Mouse (Mus musculus) monocyte, adult 5-6 weeks (primary cell): ENCODE measurements around the gene Fam83e. TPM values are rescaled to one million over a fixed set of nuclear protein-coding genes. Genes with fewer than 3 reads are reported as not detected.

Experiments used
- ATAC-seq: fragments of 153-309, 156-312 bp; replicated peaks from 2 replicates; pipeline ENCODE4 v1.8.0; 2017; ENCODE audit warnings: mild to moderate bottlenecking; ENCODE audit not compliant: low TSS enrichment, insufficient number of reproducible peaks, severe bottlenecking, poor library complexity, low FRiP score
- total RNA-seq: library from RNA; stranded (forward); fragments of 200-1000, 200-491, 200-594 nt; gene quantifications from 3 replicates; pipeline ENCODE4 v1.2.3, GENCODE M21; 2017

Fam83e gene
- total RNA-seq, 1 experiment from 2014 or later: 1.4 TPM

DNA sequence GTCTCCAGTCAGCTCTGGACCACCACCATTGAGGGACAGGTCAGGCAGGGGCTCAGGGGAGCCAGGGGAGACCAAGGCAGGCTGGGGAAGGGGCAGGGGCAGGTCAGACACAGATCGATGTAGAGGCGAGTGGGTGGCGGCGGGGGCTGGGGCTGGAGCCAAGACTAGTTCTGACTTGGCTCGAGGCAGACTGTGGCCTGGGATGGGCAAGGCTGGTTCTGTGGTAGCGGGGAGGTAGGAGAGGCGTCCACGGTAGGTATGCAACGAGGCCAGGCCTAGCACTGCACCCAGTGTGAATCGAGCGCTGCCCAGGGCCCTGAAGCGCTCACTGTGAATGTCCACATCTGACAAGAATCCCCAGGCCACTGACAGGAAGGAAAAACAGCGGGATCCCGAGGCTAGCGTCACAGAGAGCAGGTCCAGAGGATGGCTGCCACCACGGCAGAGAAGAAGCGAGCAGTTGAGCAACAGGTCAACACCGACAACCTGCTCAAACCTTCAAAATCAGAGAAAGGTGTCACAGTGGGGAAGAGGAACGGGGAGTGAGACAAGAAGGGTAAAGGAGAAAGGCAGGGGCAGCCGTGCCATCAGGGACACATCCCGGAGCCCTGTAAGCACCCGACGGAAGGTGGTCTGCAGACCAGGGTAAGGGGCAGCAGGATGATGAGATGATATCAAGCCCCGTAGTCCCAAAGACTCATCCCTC is 9.5 kb upstream of the Fam83e start:
- ATAC-seq: no peak

DNA sequence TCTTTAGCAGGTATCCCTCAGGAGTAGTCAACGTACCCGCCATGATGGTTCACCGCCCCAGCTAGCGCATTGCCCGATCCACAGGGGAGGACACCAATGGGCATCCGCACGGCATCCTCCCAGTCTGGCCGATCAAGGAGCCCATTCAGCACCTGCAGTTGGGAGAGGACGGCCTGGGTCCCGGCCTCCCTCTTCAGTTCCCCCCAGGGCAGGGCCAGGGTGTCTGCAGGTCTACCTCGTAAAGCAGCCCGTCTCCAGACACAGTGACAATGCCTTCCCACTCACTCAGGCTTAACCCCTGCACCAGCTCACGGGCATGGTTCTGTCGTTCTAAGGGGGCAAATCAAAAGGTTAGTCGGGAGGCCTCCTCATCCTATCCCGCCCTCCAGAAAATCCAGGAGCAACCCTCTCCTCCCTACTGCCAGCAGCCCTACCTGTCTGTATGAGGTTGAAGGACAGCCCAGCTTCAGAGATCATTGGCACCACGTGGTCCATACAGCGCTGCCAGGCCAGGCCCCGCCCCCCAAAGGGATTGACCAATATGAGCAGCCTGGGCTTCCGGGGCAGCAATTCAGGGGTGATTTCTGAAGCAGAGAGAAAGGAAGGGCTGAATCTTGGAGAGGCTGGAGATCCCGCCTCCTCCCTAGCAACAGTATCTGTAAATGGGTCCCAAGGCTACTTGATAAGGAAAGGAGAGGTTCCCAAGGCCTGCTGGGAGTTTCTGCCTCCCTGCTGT is 8.8 kb upstream of the Fam83e start:
- ATAC-seq: no peak

DNA sequence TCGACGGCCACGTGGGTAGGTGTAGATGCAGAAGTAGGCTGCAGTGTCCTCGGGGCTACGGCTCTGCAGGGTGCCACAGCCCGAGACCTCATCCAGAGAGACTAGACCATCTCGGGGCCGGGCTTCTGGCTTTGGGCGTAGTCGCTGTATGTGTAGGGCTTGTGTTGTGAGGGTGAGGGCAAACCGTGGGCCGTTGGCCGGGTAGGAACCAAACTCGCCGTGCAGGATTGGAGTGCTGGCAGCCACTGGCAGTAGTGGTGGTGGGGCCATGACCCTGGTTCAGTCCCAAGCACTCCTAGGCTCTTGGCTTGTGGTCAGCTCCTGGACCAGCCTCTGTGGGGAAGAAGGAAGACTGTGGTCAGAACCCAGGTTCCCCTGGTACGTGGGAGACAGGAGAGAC is 7.6 kb upstream of the Fam83e start:
- no peak for ATAC-seq

DNA sequence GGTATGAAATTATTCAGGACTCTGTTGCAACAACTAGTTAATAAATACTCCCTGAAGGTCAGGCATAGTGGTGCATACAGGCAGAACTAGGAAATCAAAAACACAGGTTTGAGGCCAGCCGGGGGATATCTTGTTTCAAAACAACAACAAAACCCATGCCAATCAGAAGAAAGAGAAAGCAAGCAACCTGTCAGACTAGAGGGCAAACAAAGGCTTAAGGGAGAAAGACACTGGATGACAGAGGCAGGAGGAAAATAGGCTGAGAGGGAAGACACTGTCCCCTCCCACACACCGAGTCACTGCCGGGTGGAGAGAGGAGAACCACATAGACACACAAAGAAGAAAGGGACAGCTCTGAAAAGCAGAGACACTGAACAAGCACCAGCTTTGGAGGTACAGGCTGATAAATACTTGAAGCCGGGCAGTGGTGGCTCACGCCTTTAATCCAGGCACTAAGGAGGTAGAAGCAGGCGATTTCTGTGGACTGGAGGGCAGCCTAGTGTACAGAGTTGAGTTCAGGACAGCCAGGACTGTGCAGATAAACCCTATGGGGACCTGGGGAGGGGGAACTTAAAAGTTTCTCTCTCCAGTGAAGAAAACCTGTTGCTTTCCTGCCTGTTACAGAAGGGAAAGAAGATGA is 7.0 kb upstream of the Fam83e start:
- no peak for ATAC-seq

DNA sequence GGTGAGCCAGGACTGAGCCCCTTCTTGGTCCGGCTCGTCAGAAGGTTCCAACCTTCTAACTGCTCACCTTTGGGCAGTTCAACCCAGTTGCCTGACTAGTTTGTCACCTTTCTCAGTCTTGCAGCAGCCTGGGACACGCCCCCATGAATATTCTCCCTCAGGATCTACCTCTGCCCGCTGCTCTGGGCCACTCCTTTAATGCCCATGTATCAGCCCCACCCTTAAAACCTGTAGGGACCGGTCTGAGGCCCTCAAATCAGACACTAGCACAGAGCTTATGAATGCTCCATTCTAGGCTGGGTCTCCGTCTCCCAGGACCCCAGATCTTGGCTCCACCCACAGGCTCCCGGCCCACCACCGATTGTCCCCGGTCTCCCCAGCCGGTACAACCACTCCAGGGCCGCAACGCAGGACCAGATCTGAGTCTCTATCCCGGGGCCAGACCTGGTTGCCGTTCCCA is 6.4 kb upstream of the Fam83e start:
- ATAC-seq: no peak

DNA sequence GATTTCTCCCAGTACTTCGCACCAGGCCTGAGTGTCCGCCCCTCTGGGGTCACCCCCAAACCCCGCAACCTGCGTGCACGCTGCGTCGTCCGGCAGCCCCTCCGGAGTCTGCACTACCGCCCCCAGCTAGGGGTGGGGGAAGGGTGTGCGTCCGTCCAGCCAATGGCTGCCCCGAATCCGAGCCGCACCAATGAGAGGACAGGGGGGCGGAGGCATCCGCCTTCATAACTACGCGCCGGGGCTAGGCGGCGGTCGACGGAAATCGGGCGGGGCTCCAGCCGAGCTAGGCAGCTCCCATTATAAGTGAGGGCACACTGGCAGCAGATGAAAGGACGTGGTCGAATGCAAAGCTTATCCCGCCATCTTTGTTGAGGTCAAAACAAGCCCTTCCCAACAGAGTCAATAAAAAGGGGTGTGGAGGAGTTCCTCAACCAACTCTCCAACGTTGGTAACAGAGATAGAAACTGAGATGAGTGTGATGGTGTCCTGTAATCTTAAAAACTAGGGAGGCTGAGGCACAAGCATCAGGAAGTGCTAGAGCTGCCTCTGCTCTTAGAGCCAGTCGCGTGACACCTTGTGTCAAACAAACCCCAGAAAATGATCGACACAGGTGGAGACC is 5.8 kb upstream of the Fam83e start, which contains the start of gene Rpl18:
Gene Rpl18 (plus strand): TSS at position 368 of the 619 bp plus-strand sequence.
- peak; percentile 66 for ATAC-seq

DNA sequence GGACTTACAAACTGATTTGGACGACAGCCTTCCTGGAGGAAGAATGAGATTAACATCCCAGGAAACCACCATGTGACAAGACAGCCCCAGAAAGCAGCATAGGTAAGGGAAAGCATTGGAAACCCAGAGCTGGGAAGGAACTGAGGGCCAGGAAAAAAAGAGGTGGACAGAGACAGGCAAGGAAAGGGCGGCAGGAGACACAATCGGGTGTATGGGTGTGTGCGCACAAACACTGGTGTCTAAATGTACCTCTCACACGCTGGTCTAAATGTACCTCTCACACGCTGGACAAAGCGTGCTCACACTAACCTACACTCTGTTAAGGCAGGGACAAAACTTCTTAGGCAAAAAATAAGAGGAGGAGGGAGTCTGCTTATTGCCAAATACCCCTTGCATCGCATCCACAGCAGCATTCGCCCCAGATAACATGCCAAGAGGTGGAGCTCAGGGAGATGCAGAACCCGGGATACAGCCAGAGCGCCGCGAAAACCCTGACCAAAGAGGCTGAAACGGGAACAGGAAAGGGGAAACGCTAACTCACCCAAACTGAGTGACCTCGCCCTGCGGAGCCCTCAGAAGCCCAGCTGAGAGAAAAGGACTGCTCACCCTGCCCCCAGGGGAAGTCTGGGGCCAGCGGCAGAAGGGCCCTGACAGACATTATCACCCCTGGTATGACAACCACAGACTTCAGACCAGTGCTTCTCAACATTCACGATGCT is 5.1 kb upstream of the Fam83e start:
- peak; percentile 51 for ATAC-seq

DNA sequence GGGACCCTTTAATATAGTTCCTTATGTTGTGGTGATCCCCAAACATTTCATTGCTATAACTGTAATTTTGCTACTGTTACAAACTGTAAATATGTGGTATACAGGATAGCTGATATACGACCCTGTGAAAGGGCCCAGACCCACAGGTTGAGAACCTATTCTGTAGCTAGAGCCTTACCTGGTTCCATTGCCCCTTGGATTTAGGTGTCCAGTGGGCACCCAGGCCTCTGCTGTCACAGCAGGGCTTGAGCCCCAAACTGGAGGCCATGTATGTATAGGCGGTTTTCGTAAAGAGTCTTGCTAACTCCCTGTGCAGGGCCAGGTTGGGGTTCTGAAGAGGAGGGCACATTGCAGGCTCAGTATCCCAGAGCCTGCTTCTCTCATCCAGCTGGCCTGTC is 4.6 kb upstream of the Fam83e start:
- no peak for ATAC-seq

DNA sequence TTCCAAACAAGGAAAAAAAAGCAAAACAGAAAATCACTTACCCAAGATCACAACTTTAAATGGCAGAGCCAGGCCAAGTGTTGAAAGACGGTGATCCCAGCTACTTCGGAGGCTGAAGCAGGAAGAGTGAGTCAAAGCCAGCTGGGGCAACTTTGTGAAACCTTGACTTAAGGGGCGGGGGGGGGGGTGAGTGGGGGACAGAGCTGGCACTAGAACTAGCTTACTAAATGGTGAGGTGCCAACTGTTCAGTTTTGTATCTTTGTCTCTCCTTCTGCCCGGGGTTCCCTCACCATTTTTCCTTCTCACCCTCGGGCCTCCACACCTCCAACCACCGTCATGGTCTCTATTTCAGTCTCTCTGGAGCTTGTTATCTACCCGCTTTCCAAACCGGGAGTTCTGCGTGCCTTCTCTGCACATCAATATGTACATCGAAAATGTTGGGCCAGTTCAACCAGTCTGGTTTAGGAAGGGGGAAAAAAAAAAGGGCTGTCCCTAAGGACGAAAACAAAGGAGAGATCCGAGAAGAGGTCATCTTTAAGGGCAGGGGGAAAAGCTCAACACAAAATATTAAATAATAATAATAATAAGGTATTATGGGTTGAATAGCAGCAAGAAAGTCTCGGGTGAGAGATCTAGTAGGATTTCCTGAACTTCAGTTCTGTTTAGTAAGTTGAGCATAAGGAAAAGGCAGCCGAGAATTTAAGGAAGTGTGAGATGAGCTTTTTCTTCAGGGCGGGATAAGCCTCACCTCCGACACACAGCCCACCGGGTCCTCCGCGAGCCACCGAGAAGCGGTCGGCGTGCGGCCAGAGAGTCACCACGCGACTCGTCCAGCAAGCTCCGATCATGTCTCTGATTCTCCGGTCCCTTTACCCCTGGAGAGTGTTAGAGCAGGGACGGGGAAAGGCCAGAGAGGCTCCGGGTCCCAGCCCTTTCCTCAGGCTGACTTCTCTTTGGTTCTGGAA is 3.8 kb upstream of the Fam83e start:
- ATAC-seq: no peak

DNA sequence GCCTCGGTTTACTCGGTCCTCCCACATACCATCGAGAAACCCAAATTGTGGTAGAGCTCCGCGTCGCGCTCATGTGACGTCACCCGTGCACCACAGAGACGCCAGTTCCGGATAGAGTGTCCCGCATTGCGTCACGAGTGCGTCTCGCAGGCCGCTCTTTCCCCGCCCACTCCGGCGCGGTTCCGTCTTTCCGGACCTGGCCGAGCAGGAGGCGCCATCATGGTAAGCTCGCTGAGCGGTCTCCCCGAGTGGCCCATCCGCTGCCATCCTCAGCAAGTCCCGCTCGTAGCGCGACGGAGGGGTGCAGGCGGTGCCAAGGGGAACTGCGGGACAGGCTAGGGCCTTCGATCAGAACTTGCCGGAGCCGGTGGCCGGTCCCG is 3.1 kb upstream of the Fam83e start, which contains the start of gene Sphk2:
Gene Sphk2 (minus strand): TSS at position 85 of the 380 bp plus-strand sequence.
- ATAC-seq: peak; percentile 61

DNA sequence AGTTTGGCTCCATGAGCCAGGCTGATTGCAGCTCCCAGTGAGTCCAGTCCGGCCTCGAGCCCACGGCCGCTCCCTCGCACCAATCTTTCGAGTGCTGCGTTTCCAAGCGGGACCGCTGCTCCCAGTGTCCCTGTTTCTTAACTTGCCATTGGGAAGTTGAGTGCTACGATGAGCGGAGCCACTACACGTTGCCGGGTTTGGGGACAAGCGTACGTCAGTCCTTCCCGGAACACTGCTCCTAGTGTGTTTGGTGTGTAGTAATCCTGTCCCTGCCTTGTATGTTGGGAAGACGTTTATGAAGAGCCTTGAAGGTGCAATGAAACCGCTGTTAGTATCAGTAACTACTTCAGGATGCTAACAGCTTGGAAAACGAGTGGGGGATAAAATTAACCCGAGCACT is 2.7 kb upstream of the Fam83e start:
- no peak for ATAC-seq

DNA sequence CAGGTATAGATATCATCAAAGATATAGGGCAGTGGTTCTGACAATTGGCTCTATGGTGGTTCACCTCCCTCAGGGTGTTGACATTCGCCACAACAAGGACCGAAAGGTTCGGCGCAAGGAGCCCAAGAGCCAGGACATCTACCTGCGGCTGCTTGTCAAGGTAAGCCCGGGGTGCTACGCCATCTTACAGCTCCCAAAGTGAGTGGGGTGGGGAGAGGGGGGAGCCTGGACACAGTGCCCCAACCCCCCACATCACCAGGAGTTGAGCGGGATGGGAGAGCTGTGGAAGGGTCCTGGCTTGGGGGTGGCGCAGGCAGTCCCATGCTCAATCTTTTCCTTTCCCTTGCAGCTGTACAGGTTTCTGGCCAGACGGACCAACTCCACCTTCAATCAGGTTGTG is 1.8 kb upstream of the Fam83e start:
- no peak for ATAC-seq

DNA sequence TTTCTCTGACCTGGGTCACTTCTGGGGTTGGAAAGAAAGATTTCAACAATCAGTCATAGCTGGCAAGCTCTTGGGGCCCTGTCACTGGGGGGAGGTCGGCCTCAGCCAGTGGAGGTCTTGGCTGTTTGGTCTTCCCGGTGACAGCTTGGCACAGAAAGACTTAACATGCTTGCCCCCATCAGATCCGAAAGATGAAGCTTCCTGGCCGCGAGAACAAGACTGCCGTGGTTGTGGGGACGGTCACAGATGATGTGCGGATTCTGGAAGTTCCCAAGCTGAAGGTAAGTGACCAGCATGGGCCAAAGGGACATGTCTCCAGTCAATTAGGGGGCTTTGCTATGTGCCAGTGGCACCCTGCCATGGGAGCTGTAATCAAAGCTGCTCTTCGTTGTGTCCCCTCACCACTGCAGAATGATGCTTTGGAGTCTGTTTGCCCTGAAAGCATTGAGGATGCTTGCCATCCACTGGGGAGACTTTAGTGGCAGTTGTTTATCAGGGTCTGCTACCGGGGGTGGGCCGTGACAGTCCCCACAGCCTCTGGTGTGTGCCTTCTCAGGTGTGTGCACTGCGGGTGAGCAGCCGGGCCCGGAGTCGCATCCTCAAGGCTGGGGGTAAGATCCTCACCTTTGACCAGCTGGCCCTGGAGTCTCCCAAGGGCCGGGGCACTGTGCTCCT is 1.1 kb upstream of the Fam83e start:
- ATAC-seq: no peak

DNA sequence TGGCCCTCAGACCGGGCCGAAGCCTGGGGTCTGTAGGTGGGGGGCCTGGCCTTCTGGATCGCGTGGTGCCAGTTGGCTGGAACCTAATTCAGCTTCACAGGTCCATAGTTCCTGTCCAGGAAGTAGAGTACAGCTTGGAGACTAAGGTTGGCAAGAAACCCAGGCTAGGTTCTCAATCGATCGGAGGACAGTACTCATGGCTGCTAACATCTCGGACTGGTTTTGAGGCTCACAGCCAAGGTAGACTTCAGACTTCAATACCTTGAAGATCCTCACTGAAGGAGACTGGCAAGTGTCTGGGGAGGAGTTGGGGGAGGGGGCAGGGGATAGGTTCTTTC is 191 bp downstream of the Fam83e start:
- no peak for ATAC-seq

DNA sequence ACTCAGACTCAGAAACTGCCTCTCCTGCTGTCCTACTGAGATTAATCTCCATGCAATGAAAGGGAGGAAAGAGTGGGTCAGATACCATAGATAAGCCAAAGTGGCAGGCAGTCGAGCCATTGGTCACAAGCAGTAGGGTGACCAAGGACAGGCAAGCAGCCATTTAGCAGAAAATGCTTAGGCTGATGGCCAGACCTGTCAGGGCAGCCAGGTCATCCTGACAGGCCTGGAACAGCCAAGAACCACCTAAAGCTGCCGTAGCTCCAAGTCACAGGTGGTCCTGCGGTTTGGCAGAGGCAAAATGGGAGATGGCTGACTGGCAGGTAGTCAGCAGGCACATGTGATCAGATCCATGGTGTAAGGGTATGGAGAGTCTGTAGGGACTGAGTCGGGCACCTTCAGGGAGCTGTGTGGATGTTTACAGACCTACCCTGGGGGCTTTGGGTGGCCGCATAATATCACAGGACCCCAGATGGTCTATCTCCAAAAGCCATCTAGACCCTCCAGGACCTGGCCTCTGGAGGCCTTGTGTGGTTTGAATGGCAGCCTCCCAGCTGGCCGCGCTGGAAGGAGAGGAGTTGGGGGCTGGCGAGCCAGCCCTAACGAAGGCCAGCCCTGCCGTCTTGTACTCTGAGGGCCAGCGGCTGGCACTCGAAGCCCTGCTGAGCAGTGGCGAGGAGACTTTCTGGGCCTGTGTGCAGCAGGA is 783 bp downstream of the Fam83e start:
- ATAC-seq: no peak

DNA sequence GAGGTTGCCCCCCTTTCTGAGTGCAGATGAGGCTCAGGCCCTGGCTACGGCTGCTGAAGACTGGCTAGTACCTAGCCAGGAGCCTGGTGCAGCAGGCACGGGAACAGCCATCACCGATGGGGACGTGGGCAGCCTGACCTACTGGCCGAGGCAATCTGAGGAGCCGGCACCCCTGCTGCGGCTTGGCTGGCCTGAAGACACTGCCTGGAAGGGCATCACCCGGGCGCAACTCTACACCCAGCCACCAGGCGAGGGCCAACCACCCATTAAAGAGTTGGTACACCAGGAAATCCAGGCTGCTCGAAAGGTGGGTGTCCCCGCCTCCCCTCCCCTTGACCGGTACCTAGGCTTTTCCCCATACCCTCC is 1.3 kb downstream of the Fam83e start:
- no peak for ATAC-seq

DNA sequence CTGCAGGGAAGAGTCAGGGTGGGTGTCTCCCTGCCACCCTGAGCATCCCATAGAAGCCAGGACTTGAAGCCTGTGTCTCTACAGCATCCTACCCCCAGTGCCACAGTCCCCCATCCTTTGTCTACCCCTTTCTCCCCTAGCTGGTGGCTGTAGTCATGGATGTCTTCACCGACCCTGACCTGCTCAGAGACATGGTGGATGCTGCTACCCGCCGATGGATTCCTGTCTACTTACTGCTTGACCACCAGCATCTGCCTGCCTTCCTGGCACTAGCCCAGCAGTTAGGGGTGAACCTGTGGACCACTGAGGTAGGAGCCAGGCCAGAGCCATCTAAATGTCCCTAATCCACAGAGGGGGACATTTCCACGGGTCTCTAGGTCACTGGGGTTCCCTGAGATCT is 2.3 kb downstream of the Fam83e start:
- ATAC-seq: no peak
